Mouse (Mus musculus) midbrain, embryonic 10.5 days (tissue): ENCODE results near the gene Agbl4. TPM values are rescaled to one million over a fixed set of nuclear protein-coding genes. Genes with fewer than 3 reads are reported as not detected.
A peak's percentile ranks its signal among the peaks of the same experiment; 100 is the strongest.

Experiments
- DNase-seq: peaks from one replicate; pipeline ENCODE4 v3.0.0-alpha.2; 2017; ENCODE audit warnings: low spot score
- H3K27ac ChIP-seq: fragments of 300-500 bp; sonication (generic); replicated peaks from 2 replicates; pipeline ENCODE4 v1.5.1; 2016; ENCODE audit warnings: mild to moderate bottlenecking
- H3K27me3 ChIP-seq: fragments of 300-500 bp; sonication (generic); 2 replicates; pipeline ENCODE4 v1.6.1; 2016; ENCODE audit warnings: low read depth, mild to moderate bottlenecking; ENCODE audit not compliant: poor library complexity, severe bottlenecking
- H3K36me3 ChIP-seq: fragments of 300-500 bp; sonication (generic); 2 replicates; pipeline ENCODE4 v1.6.1; 2016; ENCODE audit warnings: mild to moderate bottlenecking, moderate library complexity
- H3K4me1 ChIP-seq: fragments of 300-500 bp; sonication (generic); 2 replicates; pipeline ENCODE4 v1.6.1; 2016
- H3K4me3 ChIP-seq: fragments of 300-500 bp; sonication (generic); 2 replicates; pipeline ENCODE4 v1.5.1; 2016; ENCODE audit warnings: mild to moderate bottlenecking, moderate library complexity
- H3K9me3 ChIP-seq: fragments of 300-500 bp; sonication (generic); replicated peaks from 2 replicates; pipeline ENCODE4 v1.6.1; 2016; ENCODE audit warnings: mild to moderate bottlenecking
- WGBS: fragments of 180-500 bp; shearing (Covaris S2); methylation state at CpG from one replicate; pipeline ENCODE4 v1.1.7; 2016; 5-methylcytosine and 5-hydroxymethylcytosine counted together
- polyA plus RNA-seq: library from polyadenylated mRNA; unstranded; fragments of >200 nt; fragmentation: Nextera tagmentation; extraction: Ambion mirVana; gene quantifications from 2 replicates; pipeline ENCODE4 v1.2.1, GENCODE M21; 2016

Agbl4 gene
- polyA plus RNA-seq, 1 experiment from 2014 or later: 0.64 TPM

- H3K4me3 ChIP-seq: no peak overlapping the region
- DNase-seq: no peak
- 86% methylated on average over 3 of the region's 3 CpGs for whole genome bisulfite sequencing
- H3K4me1 ChIP-seq: peaks cover 16% of the 10 kb centered on the region
- no peaks in the 10 kb centered on the region for H3K9me3 ChIP-seq
- H3K36me3 ChIP-seq: peaks cover 43% of the 10 kb centered on the region
- no peak overlapping the region for H3K27ac ChIP-seq
- no peaks in the 10 kb centered on the region for H3K27me3 ChIP-seq
Measured at GRCm38 (mm10) chr4:111420031-111420430, 1022.6 kb downstream of the Agbl4 start.

GRCm38 (mm10) chr4:111420955-111421354 lies 1023.5 kb downstream of the Agbl4 start:
- WGBS: 82% methylated on average over 4 of the region's 4 CpGs
- no peak for DNase-seq
- H3K4me1 ChIP-seq: peaks cover 10% of the 10 kb centered on the region
- no peak overlapping the region for H3K27ac ChIP-seq
- H3K9me3 ChIP-seq: no peaks in the 10 kb centered on the region
- no peaks in the 10 kb centered on the region for H3K27me3 ChIP-seq
- peaks cover 47% of the 10 kb centered on the region for H3K36me3 ChIP-seq
- H3K4me3 ChIP-seq: no peak overlapping the region

DNA sequence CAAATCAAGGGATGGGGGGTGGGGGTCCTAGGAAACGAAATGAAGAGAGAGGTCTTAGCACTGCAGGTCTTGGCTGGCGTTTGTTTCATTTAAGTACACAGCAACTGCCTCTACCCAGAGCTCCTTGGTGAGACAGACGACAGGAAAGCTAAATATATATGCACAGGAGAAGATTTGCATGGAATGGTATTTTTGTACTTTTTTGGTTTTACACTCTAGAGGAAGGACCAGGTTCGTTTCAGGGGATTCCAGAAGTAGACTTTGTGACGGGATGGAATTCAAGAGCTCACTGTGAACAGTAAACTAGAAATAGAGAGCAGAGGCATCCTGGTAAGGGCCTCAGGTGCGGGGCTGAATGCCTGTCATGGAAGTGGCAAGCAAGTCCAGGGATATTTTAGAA lies 1024.3 kb downstream of the Agbl4 start:
- DNase-seq: no peak
- Histone ChIP-seq H3K36me3 (peaks cover 47% of the 10 kb centered on the region), H3K27me3 (no peaks in the 10 kb centered on the region), H3K9me3 (no peaks in the 10 kb centered on the region), H3K4me3 (no peak overlapping the region), H3K4me1 (peaks cover 2% of the 10 kb centered on the region), H3K27ac (no peak overlapping the region)
- 91% methylated on average over 6 of the region's 6 CpGs for WGBS

GRCm38 (mm10) chr4:111424371-111424950 lies 1027.0 kb downstream of the Agbl4 start:
- Histone ChIP-seq H3K27me3 (no peaks in the 10 kb centered on the region), H3K4me1 (no peaks in the 10 kb centered on the region), H3K4me3 (no peak overlapping the region), H3K9me3 (no peaks in the 10 kb centered on the region), H3K36me3 (peaks cover 33% of the 10 kb centered on the region), H3K27ac (no peak overlapping the region)
- WGBS: 88% methylated on average over 1 of the region's 1 CpGs
- no peak for DNase-seq

DNA sequence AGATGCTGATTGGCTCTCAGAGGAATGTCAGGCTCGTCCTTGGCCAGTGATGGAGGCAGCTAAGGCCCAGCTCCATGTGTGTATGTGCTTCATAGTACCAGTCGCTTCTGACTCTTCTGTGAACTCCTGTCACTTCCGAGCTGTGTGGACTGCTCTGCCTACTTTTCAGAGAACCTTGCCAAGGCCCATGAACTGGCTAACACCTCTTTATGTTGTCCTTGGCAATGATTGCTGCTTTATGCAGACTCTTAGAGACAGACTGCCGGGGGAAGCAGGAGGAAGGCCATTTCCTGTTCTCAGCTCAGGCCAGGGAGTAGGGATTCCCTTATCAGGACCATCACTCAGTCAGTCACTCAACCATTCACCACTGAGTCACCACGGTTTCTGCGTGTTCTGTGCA lies 1027.7 kb downstream of the Agbl4 start:
- no peak for DNase-seq
- H3K36me3 ChIP-seq: peaks cover 27% of the 10 kb centered on the region
- H3K27ac ChIP-seq: no peak overlapping the region
- no peaks in the 10 kb centered on the region for H3K27me3 ChIP-seq
- 83% methylated on average over 6 of the region's 6 CpGs for WGBS
- no peaks in the 10 kb centered on the region for H3K4me1 ChIP-seq
- H3K4me3 ChIP-seq: no peak overlapping the region
- no peaks in the 10 kb centered on the region for H3K9me3 ChIP-seq

DNA sequence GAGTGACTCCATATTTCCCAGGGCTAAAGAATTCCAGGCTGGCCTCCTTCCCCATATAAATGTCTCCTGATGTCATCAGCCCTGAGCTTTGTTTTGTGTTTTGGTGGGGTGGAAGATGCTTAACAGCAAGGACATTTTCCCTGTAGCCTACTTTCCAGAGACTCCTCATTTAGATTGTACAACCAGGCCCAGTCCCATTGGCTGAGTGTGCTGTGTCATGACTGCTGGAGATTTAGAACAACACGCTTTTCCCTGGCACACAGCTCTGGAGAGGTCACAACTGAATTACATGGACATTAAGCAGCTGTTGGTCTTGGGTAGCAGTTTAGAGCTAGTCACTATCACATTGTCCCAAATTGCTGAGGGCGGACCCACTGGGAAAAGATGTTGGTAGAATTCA lies 1033.7 kb downstream of the Agbl4 start:
- no peaks in the 10 kb centered on the region for H3K27me3 ChIP-seq
- no peaks in the 10 kb centered on the region for H3K9me3 ChIP-seq
- no peaks in the 10 kb centered on the region for H3K4me1 ChIP-seq
- WGBS: 92% methylated on average over 2 of the region's 2 CpGs
- peaks cover 52% of the 10 kb centered on the region for H3K36me3 ChIP-seq
- DNase-seq: no peak
- no peak overlapping the region for H3K4me3 ChIP-seq
- H3K27ac ChIP-seq: no peak overlapping the region

- DNase-seq: no peak
- Histone ChIP-seq H3K9me3 (no peaks in the 10 kb centered on the region), H3K27ac (no peak overlapping the region), H3K36me3 (peaks cover 60% of the 10 kb centered on the region), H3K4me1 (no peaks in the 10 kb centered on the region), H3K4me3 (no peak overlapping the region), H3K27me3 (no peaks in the 10 kb centered on the region)
- WGBS: 88% methylated on average over 5 of the region's 5 CpGs
Measured at GRCm38 (mm10) chr4:111432013-111432412, 1034.6 kb downstream of the Agbl4 start.

- Histone ChIP-seq H3K27ac (no peak overlapping the region), H3K36me3 (peaks cover 64% of the 10 kb centered on the region), H3K4me3 (no peak overlapping the region), H3K27me3 (no peaks in the 10 kb centered on the region), H3K4me1 (no peaks in the 10 kb centered on the region), H3K9me3 (no peaks in the 10 kb centered on the region)
- DNase-seq: no peak
- WGBS: 87% methylated on average over 5 of the region's 5 CpGs
Measured at GRCm38 (mm10) chr4:111432417-111432816, 1035.0 kb downstream of the Agbl4 start.

GRCm38 (mm10) chr4:111441709-111442108 lies 1044.2 kb downstream of the Agbl4 start:
- 67% methylated on average over 1 of the region's 1 CpGs for WGBS
- no peaks in the 10 kb centered on the region for H3K9me3 ChIP-seq
- DNase-seq: no peak

GRCm38 (mm10) chr4:111442435-111443238 lies 1045.2 kb downstream of the Agbl4 start:
- Histone ChIP-seq H3K4me1 (peaks cover 50% of the 10 kb centered on the region), H3K4me3 (no peak overlapping the region)

More at GRCm38 (mm10) chr4:111441709-111442108, 1044.2 kb downstream of the Agbl4 start:
- Histone ChIP-seq H3K27me3 (peaks cover 26% of the 10 kb centered on the region), H3K27ac (no peak overlapping the region), H3K4me3 (no peak overlapping the region), H3K4me1 (peaks cover 50% of the 10 kb centered on the region), H3K36me3 (peaks cover 31% of the 10 kb centered on the region)

GRCm38 (mm10) chr4:111443906-111444615 lies 1046.6 kb downstream of the Agbl4 start:
- Histone ChIP-seq H3K4me1 (peaks cover 50% of the 10 kb centered on the region), H3K27ac (peak overlapping the region; percentile 65)

More at GRCm38 (mm10) chr4:111442435-111443238, 1045.2 kb downstream of the Agbl4 start:
- H3K27me3 ChIP-seq: peaks cover 36% of the 10 kb centered on the region
- WGBS: 73% methylated on average over 1 of the region's 1 CpGs
- H3K36me3 ChIP-seq: peaks cover 30% of the 10 kb centered on the region
- 0 out of 2 replicates have a peak overlapping the region, but pooled peaks have one; percentile 28 for H3K27ac ChIP-seq
- no peak for DNase-seq
- H3K9me3 ChIP-seq: no peaks in the 10 kb centered on the region

DNA sequence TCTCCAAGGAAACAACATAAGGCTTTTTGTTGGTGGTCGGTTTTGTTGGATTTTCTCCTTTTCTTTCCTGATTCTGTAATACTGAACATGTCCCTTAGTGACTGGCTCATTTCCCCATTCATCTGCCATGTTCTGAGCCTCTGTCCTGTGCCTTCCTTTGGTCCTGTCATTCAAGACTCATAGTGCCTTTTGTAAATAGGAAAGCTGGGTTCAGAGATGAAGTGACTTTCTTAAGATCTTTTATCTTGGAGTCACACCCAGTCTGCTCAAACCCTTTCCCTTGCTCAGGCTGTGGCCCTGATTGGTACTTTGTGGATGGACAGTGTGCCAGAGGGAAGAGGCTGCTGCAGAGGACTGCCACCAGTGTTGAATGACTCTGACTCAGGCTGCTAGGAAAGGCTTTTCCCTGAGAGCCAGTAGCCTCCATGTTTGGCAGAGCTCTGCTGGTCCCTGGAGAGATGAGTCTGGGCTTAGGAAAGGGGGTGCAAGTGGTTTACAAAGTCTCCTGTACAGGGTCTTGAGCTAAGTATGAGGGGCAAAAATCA lies 1047.2 kb downstream of the Agbl4 start:
- H3K4me1 ChIP-seq: peaks cover 50% of the 10 kb centered on the region
- H3K9me3 ChIP-seq: no peaks in the 10 kb centered on the region
- H3K27me3 ChIP-seq: peaks cover 40% of the 10 kb centered on the region
- DNase-seq: peak; percentile 19
- peak overlapping the region; percentile 65 for H3K27ac ChIP-seq
- peaks cover 39% of the 10 kb centered on the region for H3K36me3 ChIP-seq
- 8% methylated on average over 1 of the region's 1 CpGs for WGBS
- no peak overlapping the region for H3K4me3 ChIP-seq

More at GRCm38 (mm10) chr4:111443906-111444615, 1046.6 kb downstream of the Agbl4 start:
- H3K4me3 ChIP-seq: no peak overlapping the region
- no peaks in the 10 kb centered on the region for H3K9me3 ChIP-seq
- WGBS: 68% methylated on average over 10 of the region's 10 CpGs
- peaks cover 40% of the 10 kb centered on the region for H3K27me3 ChIP-seq
- DNase-seq: no peak
- peaks cover 34% of the 10 kb centered on the region for H3K36me3 ChIP-seq
